Mouse (Mus musculus) ES-E14 (cell line): ENCODE measurements around the gene Wif1. TPM values are rescaled to one million over a fixed set of nuclear protein-coding genes. Genes with fewer than 3 reads are reported as not detected.

Source experiments
- DNase-seq: peaks from one replicate; pipeline ENCODE4 v3.0.0-alpha.2; 2013; ENCODE audit warnings: low read depth, low spot score
- H3K27ac ChIP-seq: 2 replicates; pipeline ENCODE4 v1.5.1; 2012; ENCODE audit warnings: low read depth, mild to moderate bottlenecking, low read length, moderate library complexity, mixed read lengths; ENCODE audit not compliant: poor library complexity, insufficient read depth, severe bottlenecking
- H3K36me3 ChIP-seq: 2 replicates; pipeline ENCODE4 v1.6.1; 2012; ENCODE audit warnings: mild to moderate bottlenecking, low read length, moderate library complexity, mixed read lengths; ENCODE audit not compliant: control insufficient read depth, poor library complexity, insufficient read depth, severe bottlenecking
- H3K4me1 ChIP-seq, 2 experiments: fragments of 150-350 bp in 1 of 2; sonication (generic) in 1 of 2; 2 replicates each; pipeline ENCODE4 v1.6.1; 2012; ENCODE audit warnings: low read length in 2 of 2, mild to moderate bottlenecking in 1 of 2, mixed read lengths in 1 of 2; ENCODE audit not compliant: control insufficient read depth in 2 of 2, insufficient read depth in 2 of 2, poor library complexity in 1 of 2
- H3K4me3 ChIP-seq, 2 experiments: fragments of 150-350 bp in 1 of 2; sonication (generic) in 1 of 2; 2 replicates each; pipeline ENCODE4 v1.5.1; 2012; ENCODE audit warnings: low read length in 2 of 2, low read depth in 1 of 2, mild to moderate bottlenecking in 1 of 2, mixed read lengths in 1 of 2; ENCODE audit not compliant: insufficient read depth in 1 of 2, poor library complexity in 1 of 2, severe bottlenecking in 1 of 2
- H3K9ac ChIP-seq: 2 replicates; pipeline ENCODE4 v1.6.1; 2012; ENCODE audit warnings: low read depth, mild to moderate bottlenecking, low read length, mixed read lengths; ENCODE audit not compliant: poor library complexity, insufficient read depth, severe bottlenecking
- H3K9me3 ChIP-seq: fragments of 150-350 bp; sonication (generic); 2 replicates; pipeline ENCODE4 v1.6.1; 2012; ENCODE audit warnings: low read depth, mild to moderate bottlenecking, low read length; ENCODE audit not compliant: control insufficient read depth, insufficient read depth
- CHD2 ChIP-seq: IDR thresholded peaks from 2 replicates; pipeline ENCODE4 v1.6.1; 2014; ENCODE audit warnings: mild to moderate bottlenecking, low read depth, low read length, inconsistent platforms
- HCFC1 ChIP-seq: IDR thresholded peaks from 2 replicates; pipeline ENCODE4 v1.6.1; 2012; ENCODE audit warnings: low read length, inconsistent platforms, borderline replicate concordance; ENCODE audit not compliant: insufficient read depth
- MAFK ChIP-seq: IDR thresholded peaks from 2 replicates; pipeline ENCODE4 v1.6.1; 2014; ENCODE audit warnings: mild to moderate bottlenecking, low read depth, low read length, inconsistent platforms; ENCODE audit not compliant: insufficient read depth
- ZC3H11A ChIP-seq: IDR thresholded peaks from 2 replicates; pipeline ENCODE4 v1.6.1; 2012; ENCODE audit warnings: low read depth, mild to moderate bottlenecking, inconsistent platforms, low read length, borderline replicate concordance
- ZNF384 ChIP-seq: IDR thresholded peaks from 2 replicates; pipeline ENCODE4 v1.6.1; 2012; ENCODE audit warnings: low read depth, low read length, inconsistent platforms
- in situ Hi-C, 2 experiments: fragments of 600-800 bp; cut with MboI; formaldehyde crosslinking; loops; one replicate each; pipeline ENCODE4 v1.15.1; 2025; ENCODE audit warnings: low sequenced_read_pairs in 2 of 2, inconsistent platforms in 1 of 2; ENCODE audit not compliant: unreplicated experiment in 2 of 2
- total RNA-seq: library from RNA; depleted of rRNA; stranded (reverse); fragments of 300-350 nt; gene quantifications from 2 replicates; pipeline ENCODE4 v1.2.3, GENCODE M21; 2012

The Wif1 gene
- total RNA-seq, 1 experiment, result 0.13 TPM

DNA sequence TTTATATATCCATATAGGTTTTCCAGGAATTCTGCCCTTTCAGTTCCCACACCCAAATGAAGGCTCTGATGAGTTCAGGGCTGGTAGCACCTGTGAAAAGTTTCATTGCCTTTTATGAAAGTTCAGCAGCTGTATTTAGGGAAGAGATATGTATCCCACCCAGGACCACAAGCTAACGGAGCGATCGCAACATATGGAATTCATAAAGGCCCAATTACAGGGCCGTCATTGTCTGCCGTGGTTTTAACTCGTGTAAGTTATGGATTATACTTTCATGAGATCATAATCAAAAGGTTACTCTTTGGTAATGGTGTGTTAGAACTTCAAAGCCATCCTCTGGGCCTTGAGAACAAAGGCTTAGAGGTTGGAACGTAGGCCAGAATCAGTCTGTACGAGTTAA is 28.9 kb downstream of the Wif1 start:
- in situ Hi-C loops, result no loop called here
- Histone ChIP-seq H3K27ac (no peak overlapping the region), H3K9ac (no peak overlapping the region), H3K4me1 (no peaks in the 10 kb centered on the region), H3K36me3 (no peaks in the 10 kb centered on the region), H3K9me3 (no peaks in the 10 kb centered on the region), H3K4me3 (no peak overlapping the region)
- TF ChIP-seq MAFK (no peak), ZC3H11A (no peak), HCFC1 (no peak), CHD2 (no peak), ZNF384 (no peak)
- no peak for DNase-seq

DNA sequence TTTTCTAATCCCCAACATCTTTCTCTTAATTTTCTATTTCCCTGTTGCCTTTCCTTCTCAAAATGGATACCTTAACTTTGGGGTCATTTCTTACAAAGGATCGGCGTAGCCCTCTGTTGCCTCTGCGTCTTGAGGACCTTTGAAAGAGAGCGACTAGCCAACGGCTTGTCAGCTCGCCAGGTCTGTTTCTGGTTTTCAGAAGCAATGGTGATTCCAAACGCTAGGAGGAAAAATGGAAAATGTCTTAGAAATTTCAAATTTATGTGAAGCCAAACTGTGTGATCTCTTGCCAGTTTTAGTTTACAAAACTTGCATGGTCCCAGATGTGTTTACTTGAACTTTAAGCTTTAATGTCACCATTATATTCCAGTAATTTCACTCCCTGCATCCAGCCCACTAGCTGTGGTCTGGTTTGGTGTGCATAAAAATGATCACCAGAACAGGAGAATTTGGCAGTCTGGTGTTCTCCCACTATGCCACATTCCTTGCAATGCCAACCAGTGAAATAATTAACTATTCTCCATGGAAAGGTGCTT is 33.7 kb downstream of the Wif1 start:
- TF ChIP-seq ZNF384, result no peak
- TF ChIP-seq CHD2, result no peak
- TF ChIP-seq ZC3H11A, result no peak
- no peak for TF ChIP-seq HCFC1
- no peak for TF ChIP-seq MAFK
- in situ Hi-C loops, result no loop called here
- Histone ChIP-seq H3K9ac (no peak overlapping the region), H3K4me1 (no peaks in the 10 kb centered on the region), H3K4me3 (no peak overlapping the region), H3K9me3 (no peaks in the 10 kb centered on the region), H3K27ac (no peak overlapping the region), H3K36me3 (no peaks in the 10 kb centered on the region)
- DNase-seq, result no peak

DNA sequence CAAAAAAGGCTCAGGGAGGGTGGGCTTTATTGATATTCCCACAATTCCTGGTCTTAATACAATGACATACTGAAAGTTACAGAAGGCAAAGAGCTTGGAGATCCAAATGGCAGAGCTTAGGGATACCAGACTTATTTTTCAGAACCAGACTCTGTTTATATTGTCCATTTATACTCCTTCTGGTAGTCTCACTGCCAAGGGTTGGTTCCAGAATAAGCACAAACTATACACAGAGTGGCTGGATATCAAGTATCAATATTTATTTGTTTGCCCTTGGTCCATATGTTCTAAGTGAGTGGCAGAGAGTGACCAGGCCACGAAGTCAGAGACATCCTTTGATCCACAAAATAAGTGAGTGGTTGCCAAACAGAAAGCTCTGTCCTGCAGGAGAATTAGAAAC is 34.2 kb downstream of the Wif1 start:
- H3K36me3 ChIP-seq, result no peaks in the 10 kb centered on the region
- in situ Hi-C loops, result no loop called here
- H3K9me3 ChIP-seq, result no peaks in the 10 kb centered on the region
- H3K4me1 ChIP-seq, result no peaks in the 10 kb centered on the region
- TF ChIP-seq CHD2, result no peak
- TF ChIP-seq MAFK, result no peak
- no peak for TF ChIP-seq ZC3H11A
- no peak for TF ChIP-seq ZNF384
- TF ChIP-seq HCFC1, result no peak
- no peak overlapping the region for H3K27ac ChIP-seq
- no peak overlapping the region for H3K4me3 ChIP-seq
- no peak for DNase-seq
- no peak overlapping the region for H3K9ac ChIP-seq

DNA sequence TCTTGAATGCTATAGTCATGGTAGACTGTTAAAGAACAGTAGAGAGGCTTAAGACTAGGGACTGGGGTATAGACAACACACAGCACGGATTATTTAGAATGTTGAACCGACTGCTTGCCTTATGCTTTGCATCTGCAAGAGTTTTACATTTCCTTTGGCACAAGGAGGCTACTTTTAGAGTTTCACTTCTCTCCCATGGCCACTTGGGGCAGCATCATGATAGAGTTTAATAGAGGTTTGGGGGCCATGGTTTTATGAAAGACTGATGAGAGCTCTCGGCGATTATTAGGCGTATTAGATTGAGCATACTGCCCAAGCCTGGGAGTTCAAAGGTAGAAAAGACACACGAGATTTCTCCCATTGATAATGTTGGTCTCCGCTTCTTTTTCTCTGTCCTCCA is 37.0 kb downstream of the Wif1 start:
- Histone ChIP-seq H3K4me3 (no peak overlapping the region), H3K36me3 (no peaks in the 10 kb centered on the region), H3K27ac (no peak overlapping the region), H3K4me1 (no peaks in the 10 kb centered on the region), H3K9me3 (no peaks in the 10 kb centered on the region), H3K9ac (no peak overlapping the region)
- TF ChIP-seq ZNF384 (no peak), CHD2 (no peak), HCFC1 (no peak), ZC3H11A (no peak), MAFK (no peak)
- DNase-seq, result no peak
- in situ Hi-C loops, result no loop called here

DNA sequence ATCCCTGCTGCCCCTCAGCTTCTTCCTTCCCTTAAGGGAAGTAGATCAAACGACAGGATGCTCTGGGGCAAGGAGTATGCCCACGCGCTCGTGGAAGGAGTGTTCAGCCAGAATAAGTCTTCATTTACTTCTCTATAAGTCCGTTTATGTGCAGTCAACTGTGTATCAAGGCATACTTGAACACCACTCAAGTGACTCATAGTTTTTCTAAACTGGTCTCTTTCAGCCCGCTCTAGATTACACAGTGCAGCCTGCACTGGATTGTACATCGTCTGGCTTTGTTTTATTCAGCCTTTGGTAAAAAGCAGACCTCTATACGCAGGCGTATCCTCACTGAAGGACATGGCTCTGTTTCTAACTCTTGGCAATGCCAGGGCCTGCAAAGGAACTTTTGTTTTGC is 46.7 kb downstream of the Wif1 start:
- Histone ChIP-seq H3K4me1 (no peaks in the 10 kb centered on the region), H3K36me3 (no peaks in the 10 kb centered on the region), H3K9me3 (no peaks in the 10 kb centered on the region), H3K27ac (no peak overlapping the region), H3K9ac (no peak overlapping the region), H3K4me3 (no peak overlapping the region)
- in situ Hi-C loops, result no loop called here
- no peak for TF ChIP-seq HCFC1
- no peak for TF ChIP-seq MAFK
- TF ChIP-seq ZNF384, result no peak
- no peak for TF ChIP-seq CHD2
- TF ChIP-seq ZC3H11A, result no peak
- no peak for DNase-seq
